Mouse (Mus musculus) myocyte (in vitro differentiated cells): ENCODE measurements around the gene Rpp25. TPM values are rescaled to one million over a fixed set of nuclear protein-coding genes. Genes with fewer than 3 reads are reported as not detected.

Experiments used
- H3K27me3 ChIP-seq: one replicate; pipeline ENCODE4 v1.6.1; 2011; ENCODE audit not compliant: control insufficient read depth, insufficient read depth, insufficient read length
- H3K36me3 ChIP-seq: one replicate; pipeline ENCODE4 v1.6.1; 2011; ENCODE audit not compliant: control insufficient read depth, insufficient read depth
- H3K4me2 ChIP-seq: one replicate; pipeline ENCODE4 v1.6.1; 2011; ENCODE audit warnings: low read depth, control low read depth
- H3K4me3 ChIP-seq: one replicate; pipeline ENCODE4 v1.5.1; 2011; ENCODE audit warnings: mild to moderate bottlenecking, control low read depth, moderate library complexity
- H3K79me2 ChIP-seq: one replicate; pipeline ENCODE4 v1.6.1; 2011; ENCODE audit not compliant: control insufficient read depth, insufficient read depth
- H3ac ChIP-seq: one replicate; pipeline ENCODE4 v1.6.1; 2011; ENCODE audit not compliant: control insufficient read depth, insufficient read length
- CEBPB ChIP-seq: IDR thresholded peaks from 2 replicates; pipeline ENCODE4 v1.6.1; 2011; ENCODE audit warnings: mild to moderate bottlenecking, moderate library complexity; ENCODE audit not compliant: poor library complexity, insufficient read depth, severe bottlenecking
- E2F4 ChIP-seq: IDR thresholded peaks from one replicate; pipeline ENCODE4 v1.6.1; 2011; ENCODE audit warnings: mild to moderate bottlenecking, control low read depth, moderate library complexity; ENCODE audit not compliant: insufficient read depth
- MAX ChIP-seq: IDR thresholded peaks from one replicate; pipeline ENCODE4 v1.6.1; 2011; ENCODE audit warnings: low read depth, mild to moderate bottlenecking, control low read depth
- MYOD1 ChIP-seq, 3 experiments: IDR thresholded peaks; one replicate each; pipeline ENCODE4 v1.6.1; 2011; ENCODE audit warnings: control low read depth in 2 of 3, low read depth in 2 of 3, mild to moderate bottlenecking in 2 of 3, moderate library complexity in 1 of 3; ENCODE audit not compliant: insufficient read length in 2 of 3, control insufficient read depth in 1 of 3
- MYOG ChIP-seq, 3 experiments: IDR thresholded peaks; one replicate each; pipeline ENCODE4 v1.6.1; 2011; ENCODE audit warnings: control low read depth in 2 of 3, low read depth in 2 of 3, mild to moderate bottlenecking in 2 of 3; ENCODE audit not compliant: insufficient read length in 2 of 3, control insufficient read depth in 1 of 3, insufficient read depth in 1 of 3
- POLR2A ChIP-seq: IDR thresholded peaks from one replicate; pipeline ENCODE4 v1.6.1; 2011; ENCODE audit warnings: low read depth, mild to moderate bottlenecking, control low read depth, moderate library complexity; ENCODE audit not compliant: insufficient read length
- POLR2AphosphoS2 ChIP-seq: IDR thresholded peaks from one replicate; pipeline ENCODE4 v1.6.1; 2011; ENCODE audit warnings: low read depth, control low read depth; ENCODE audit not compliant: insufficient read length
- REST ChIP-seq: IDR thresholded peaks from one replicate; pipeline ENCODE4 v1.6.1; 2011; ENCODE audit warnings: mild to moderate bottlenecking, control low read depth, moderate library complexity; ENCODE audit not compliant: insufficient read depth, insufficient read length
- SRF ChIP-seq: IDR thresholded peaks from one replicate; pipeline ENCODE4 v1.6.1; 2011; ENCODE audit warnings: low read depth; ENCODE audit not compliant: control insufficient read depth, insufficient read length
- TCF12 ChIP-seq: IDR thresholded peaks from one replicate; pipeline ENCODE4 v1.6.1; 2011; ENCODE audit warnings: mild to moderate bottlenecking, control low read depth; ENCODE audit not compliant: poor library complexity, insufficient read depth, severe bottlenecking
- TCF3 ChIP-seq: IDR thresholded peaks from one replicate; pipeline ENCODE4 v1.6.1; 2011; ENCODE audit warnings: low read depth, control low read depth; ENCODE audit not compliant: insufficient read length
- USF1 ChIP-seq: IDR thresholded peaks from one replicate; pipeline ENCODE4 v1.6.1; 2011; ENCODE audit warnings: low read depth, mild to moderate bottlenecking, control low read depth, moderate library complexity
- polyA plus RNA-seq: library from polyadenylated mRNA; unstranded; fragments of >200 nt; fragmentation: generic; extraction: Trizol; gene quantifications from one replicate; pipeline ENCODE4 v1.2.1, GENCODE M21; 2012; ENCODE audit warnings: missing spikeins

The Rpp25 gene
- polyA plus RNA-seq, 1 experiment, result 0.11 TPM

GRCm38 (mm10) chr9:57522861-57523246, 19.0 kb downstream of the Rpp25 start:
- Histone ChIP-seq H3K79me2 (peaks cover 63% of the 10 kb centered on the region), H3K27me3 (no peaks in the 10 kb centered on the region), H3ac (no peak overlapping the region), H3K4me2 (peak overlapping the region; percentile 87), H3K4me3 (peak overlapping the region; percentile 79), H3K36me3 (no peaks in the 10 kb centered on the region)
- TF ChIP-seq MYOG (IDR thresholded peaks at IDR 0.05; ENCODE audit: control insufficient read depth in 1 of 3, insufficient read depth in 1 of 3, insufficient read length in 2 of 3, low read depth in 2 of 3) (no peak), POLR2A (no peak), SRF (no peak), REST (no peak), MAX (no peak), USF1 (no peak), MYOD1 (IDR thresholded peaks at IDR 0.05; ENCODE audit: control insufficient read depth in 1 of 3, insufficient read length in 2 of 3, low read depth in 2 of 3) (no peak)

- peaks cover 3% of the 10 kb centered on the region for H3K36me3 ChIP-seq
- peak overlapping the region; percentile 87 for H3K4me2 ChIP-seq
- no peak overlapping the region for H3K4me3 ChIP-seq
- H3ac ChIP-seq, result no peak overlapping the region
- H3K79me2 ChIP-seq, result peaks cover 72% of the 10 kb centered on the region
- H3K27me3 ChIP-seq, result no peaks in the 10 kb centered on the region
- TF ChIP-seq POLR2AphosphoS2, result no peak
- TF ChIP-seq CEBPB, result no peak
These were observed 19.9 kb downstream of the Rpp25 start for GRCm38 (mm10) chr9:57523754-57524153.

GRCm38 (mm10) chr9:57524439-57524838, 20.6 kb downstream of the Rpp25 start:
- Histone ChIP-seq H3K79me2 (peaks cover 79% of the 10 kb centered on the region), H3K4me3 (no peak overlapping the region), H3K36me3 (peaks cover 10% of the 10 kb centered on the region), H3K27me3 (no peaks in the 10 kb centered on the region), H3ac (no peak overlapping the region), H3K4me2 (peak overlapping the region; percentile 37)
- TF ChIP-seq MYOG (IDR thresholded peaks at IDR 0.05; ENCODE audit: control insufficient read depth in 1 of 3, insufficient read depth in 1 of 3, insufficient read length in 2 of 3, low read depth in 2 of 3) (no peak), USF1 (no peak), CEBPB (no peak)

- Histone ChIP-seq H3ac (no peak overlapping the region), H3K36me3 (peaks cover 19% of the 10 kb centered on the region), H3K4me3 (no peak overlapping the region), H3K4me2 (no peak overlapping the region), H3K27me3 (no peaks in the 10 kb centered on the region), H3K79me2 (peaks cover 88% of the 10 kb centered on the region)
- TF ChIP-seq MYOG (IDR thresholded peaks at IDR 0.05; ENCODE audit: control insufficient read depth in 1 of 3, insufficient read depth in 1 of 3, insufficient read length in 2 of 3, low read depth in 2 of 3) (no peak), MYOD1 (IDR thresholded peaks at IDR 0.05; ENCODE audit: control insufficient read depth in 1 of 3, insufficient read length in 2 of 3, low read depth in 2 of 3) (no peak), POLR2A (no peak), SRF (no peak), TCF3 (no peak)
These were observed 21.7 kb downstream of the Rpp25 start for GRCm38 (mm10) chr9:57525516-57525915.

GRCm38 (mm10) chr9:57526435-57526834, 22.6 kb downstream of the Rpp25 start:
- H3K27me3 ChIP-seq, result no peaks in the 10 kb centered on the region
- H3ac ChIP-seq, result no peak overlapping the region
- H3K4me3 ChIP-seq, result no peak overlapping the region
- no peak overlapping the region for H3K4me2 ChIP-seq
- no peak for TF ChIP-seq POLR2A
- TF ChIP-seq CEBPB, result no peak
- no peak for TF ChIP-seq REST
- no peak for TF ChIP-seq TCF3
- H3K36me3 ChIP-seq, result peaks cover 26% of the 10 kb centered on the region
- H3K79me2 ChIP-seq, result peaks cover 88% of the 10 kb centered on the region

GRCm38 (mm10) chr9:57531946-57532345, 28.1 kb downstream of the Rpp25 start:
- H3K79me2 ChIP-seq, result peaks cover 34% of the 10 kb centered on the region
- no peak overlapping the region for H3K4me3 ChIP-seq
- TF ChIP-seq E2F4, result no peak
- TF ChIP-seq REST, result no peak
- TF ChIP-seq MAX, result no peak
- TF ChIP-seq MYOD1 (IDR thresholded peaks at IDR 0.05; ENCODE audit: control insufficient read depth in 1 of 3, insufficient read length in 2 of 3, low read depth in 2 of 3), result no peak
- no peak for TF ChIP-seq TCF12
- TF ChIP-seq MYOG (IDR thresholded peaks at IDR 0.05; ENCODE audit: control insufficient read depth in 1 of 3, insufficient read depth in 1 of 3, insufficient read length in 2 of 3, low read depth in 2 of 3), result no peak
- no peak for TF ChIP-seq POLR2A
- TF ChIP-seq TCF3, result no peak
- TF ChIP-seq POLR2AphosphoS2, result no peak
- TF ChIP-seq USF1, result no peak
- no peak for TF ChIP-seq CEBPB
- TF ChIP-seq SRF, result no peak
- H3K4me2 ChIP-seq, result no peak overlapping the region
- H3ac ChIP-seq, result no peak overlapping the region
- peaks cover 44% of the 10 kb centered on the region for H3K36me3 ChIP-seq
- H3K27me3 ChIP-seq, result no peaks in the 10 kb centered on the region
